Mouse (Mus musculus) heart, embryonic 15.5 days (tissue): ENCODE measurements around the gene Tm9sf3. TPM values are rescaled to one million over a fixed set of nuclear protein-coding genes. Genes with fewer than 3 reads are reported as not detected.
A peak's percentile ranks its signal among the peaks of the same experiment; 100 is the strongest.

Experiments used
- ATAC-seq: fragments of 200-750 bp; cut with Nextera tagmentation; replicated peaks from 2 replicates; pipeline ENCODE4 v1.8.0; 2017; ENCODE audit warnings: low read depth, moderate TSS enrichment; ENCODE audit not compliant: insufficient number of reproducible peaks, insufficient read depth, low FRiP score
- H3K27ac ChIP-seq: fragments of 300-500 bp; sonication (generic); 2 replicates; pipeline ENCODE4 v1.5.1; 2015; ENCODE audit warnings: mild to moderate bottlenecking, inconsistent platforms
- H3K27me3 ChIP-seq: fragments of 300-500 bp; sonication (generic); 2 replicates; pipeline ENCODE4 v1.6.1; 2015; ENCODE audit warnings: inconsistent platforms
- H3K36me3 ChIP-seq: fragments of 300-500 bp; sonication (generic); 2 replicates; pipeline ENCODE4 v1.6.1; 2015; ENCODE audit warnings: mild to moderate bottlenecking, inconsistent platforms
- H3K4me1 ChIP-seq: fragments of 300-500 bp; sonication (generic); replicated peaks from 2 replicates; pipeline ENCODE4 v1.6.1; 2015; ENCODE audit warnings: inconsistent platforms
- H3K4me2 ChIP-seq: fragments of 300-500 bp; sonication (generic); 2 replicates; pipeline ENCODE4 v1.6.1; 2015; ENCODE audit warnings: inconsistent platforms, mild to moderate bottlenecking, moderate library complexity
- H3K4me3 ChIP-seq: fragments of 300-500 bp; sonication (generic); 2 replicates; pipeline ENCODE4 v1.5.1; 2015; ENCODE audit warnings: mild to moderate bottlenecking, inconsistent platforms
- H3K9ac ChIP-seq: fragments of 300-500 bp; sonication (generic); 2 replicates; pipeline ENCODE4 v1.6.1; 2015; ENCODE audit warnings: mild to moderate bottlenecking, inconsistent platforms
- H3K9me3 ChIP-seq: fragments of 300-500 bp; sonication (generic); replicated peaks from 2 replicates; pipeline ENCODE4 v1.6.1; 2016; ENCODE audit warnings: inconsistent platforms
- WGBS: fragments of 180-500 bp; shearing (Covaris S2); methylation state at CpG from one replicate; pipeline ENCODE4 v1.1.7; 2015; ENCODE audit warnings: mixed read lengths; 5-methylcytosine and 5-hydroxymethylcytosine counted together
- polyA plus RNA-seq: library from polyadenylated mRNA; unstranded; fragments of >200 nt; fragmentation: Nextera tagmentation; extraction: Ambion mirVana; gene quantifications from 2 replicates; pipeline ENCODE4 v1.2.1, GENCODE M21; 2015

Gene Tm9sf3
- polyA plus RNA-seq, 1 experiment from 2014 or later = 85.1 TPM

- peaks cover 40% of the 10 kb centered on the region for H3K4me1 ChIP-seq
- H3K27ac ChIP-seq = no peak overlapping the region
- H3K27me3 ChIP-seq = no peaks in the 10 kb centered on the region
- 82% methylated on average over 3 of the region's 3 CpGs for WGBS
- no peaks in the 10 kb centered on the region for H3K9me3 ChIP-seq
- H3K9ac ChIP-seq = no peak overlapping the region
- no peak for ATAC-seq
- no peak overlapping the region for H3K4me3 ChIP-seq
- H3K4me2 ChIP-seq = no peak overlapping the region
- H3K36me3 ChIP-seq = no peaks in the 10 kb centered on the region
These were observed 3.1 kb downstream of the Tm9sf3 start for GRCm38 (mm10) chr19:41260736-41261135.

DNA sequence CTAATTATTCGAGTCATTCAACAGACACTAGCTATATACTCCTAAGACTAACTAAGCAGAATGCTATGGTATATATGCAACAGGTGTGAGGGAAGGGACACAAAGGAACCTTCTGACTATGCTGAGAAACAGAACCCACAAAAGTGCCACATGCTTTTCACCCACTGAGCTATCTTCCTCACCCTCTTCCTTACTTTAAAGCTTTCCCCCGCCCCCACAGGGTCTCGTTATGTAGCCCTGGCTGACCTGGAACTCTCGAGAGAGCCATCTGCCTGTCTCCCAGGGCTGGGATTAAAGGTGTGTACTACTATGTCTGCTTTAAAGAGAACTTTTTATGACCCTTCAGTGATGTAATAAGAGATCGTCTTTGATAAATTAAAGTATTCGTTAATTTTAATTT is 4.5 kb downstream of the Tm9sf3 start:
- no peaks in the 10 kb centered on the region for H3K9me3 ChIP-seq
- WGBS = 76% methylated on average over 6 of the region's 6 CpGs
- no peak overlapping the region for H3K27ac ChIP-seq
- H3K4me3 ChIP-seq = no peak overlapping the region
- no peak overlapping the region for H3K9ac ChIP-seq
- H3K4me1 ChIP-seq = peaks cover 36% of the 10 kb centered on the region
- H3K27me3 ChIP-seq = no peaks in the 10 kb centered on the region
- no peak for ATAC-seq
- no peak overlapping the region for H3K4me2 ChIP-seq
- no peaks in the 10 kb centered on the region for H3K36me3 ChIP-seq

- ATAC-seq = no peak
- Histone ChIP-seq H3K4me3 (no peak overlapping the region), H3K9ac (no peak overlapping the region), H3K27ac (no peak overlapping the region), H3K27me3 (no peaks in the 10 kb centered on the region), H3K4me1 (peaks cover 36% of the 10 kb centered on the region), H3K9me3 (no peaks in the 10 kb centered on the region), H3K4me2 (no peak overlapping the region), H3K36me3 (no peaks in the 10 kb centered on the region)
- WGBS = 38% methylated on average over 2 of the region's 2 CpGs
These were observed 5.1 kb downstream of the Tm9sf3 start for GRCm38 (mm10) chr19:41258707-41259106.

- WGBS = 64% methylated on average over 5 of the region's 5 CpGs
- no peak for ATAC-seq
- no peaks in the 10 kb centered on the region for H3K9me3 ChIP-seq
- no peaks in the 10 kb centered on the region for H3K36me3 ChIP-seq
- no peak overlapping the region for H3K27ac ChIP-seq
- no peak overlapping the region for H3K4me3 ChIP-seq
- H3K4me1 ChIP-seq = peaks cover 30% of the 10 kb centered on the region
- H3K4me2 ChIP-seq = no peak overlapping the region
- H3K9ac ChIP-seq = no peak overlapping the region
- no peaks in the 10 kb centered on the region for H3K27me3 ChIP-seq
These were observed 9.2 kb downstream of the Tm9sf3 start for GRCm38 (mm10) chr19:41254584-41254983.

DNA sequence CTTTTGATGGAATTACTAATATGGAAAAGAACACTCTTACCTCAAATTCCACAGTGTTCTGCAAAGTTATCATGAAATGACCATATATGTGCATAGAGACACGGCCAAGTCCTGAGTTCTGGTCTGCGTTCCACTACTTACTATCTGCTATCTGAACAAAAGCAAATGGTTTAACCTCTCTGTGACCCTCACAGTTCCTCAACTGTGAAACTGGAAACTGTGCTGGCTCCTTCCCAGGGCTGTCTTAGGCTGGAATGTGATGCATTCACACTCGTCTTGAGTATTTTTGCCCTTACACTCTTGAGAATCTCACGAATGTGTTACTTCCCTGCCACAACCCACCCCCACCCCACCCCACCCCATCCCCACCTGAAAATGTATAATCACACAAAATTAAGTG is 14.8 kb downstream of the Tm9sf3 start:
- H3K9ac ChIP-seq = no peak overlapping the region
- 0 out of 2 replicates have a peak, but pooled peaks have one; percentile 35 for ATAC-seq
- H3K9me3 ChIP-seq = no peaks in the 10 kb centered on the region
- no peaks in the 10 kb centered on the region for H3K27me3 ChIP-seq
- 17% methylated on average over 4 of the region's 4 CpGs for WGBS
- H3K4me3 ChIP-seq = no peak overlapping the region
- H3K36me3 ChIP-seq = peaks cover 27% of the 10 kb centered on the region
- H3K4me2 ChIP-seq = no peak overlapping the region
- peaks cover 34% of the 10 kb centered on the region for H3K4me1 ChIP-seq
- peak overlapping the region; percentile 65 for H3K27ac ChIP-seq

- Histone ChIP-seq H3K4me2 (no peak overlapping the region), H3K4me3 (no peak overlapping the region), H3K36me3 (peaks cover 27% of the 10 kb centered on the region), H3K9me3 (no peaks in the 10 kb centered on the region), H3K27me3 (no peaks in the 10 kb centered on the region), H3K4me1 (peaks cover 34% of the 10 kb centered on the region), H3K27ac (peak overlapping the region; percentile 65), H3K9ac (no peak overlapping the region)
- 80% methylated on average over 3 of the region's 3 CpGs for WGBS
- no peak for ATAC-seq
These were observed 15.5 kb downstream of the Tm9sf3 start for GRCm38 (mm10) chr19:41248271-41248670.

DNA sequence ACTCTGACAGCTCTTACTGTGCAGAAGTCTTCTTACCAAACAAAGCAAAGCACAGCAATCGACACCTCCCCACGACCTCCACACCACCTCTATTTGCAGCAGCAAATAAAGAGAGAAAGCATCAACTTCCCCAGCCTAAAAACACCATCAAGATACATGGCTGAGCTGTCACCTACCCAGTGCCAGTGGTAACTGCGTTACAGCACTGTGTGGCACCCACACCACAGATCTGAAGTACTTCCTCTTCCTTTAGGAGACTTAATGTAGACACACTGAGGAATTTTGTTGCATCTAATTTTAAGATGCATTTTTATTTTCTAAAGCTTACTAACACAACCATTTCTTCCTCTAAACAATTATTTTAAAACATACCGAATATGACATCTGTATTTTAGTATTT is 17.5 kb downstream of the Tm9sf3 start:
- ATAC-seq = no peak
- no peak overlapping the region for H3K9ac ChIP-seq
- H3K27me3 ChIP-seq = no peaks in the 10 kb centered on the region
- no peak overlapping the region for H3K4me2 ChIP-seq
- 53% methylated on average over 4 of the region's 4 CpGs for WGBS
- peaks cover 27% of the 10 kb centered on the region for H3K4me1 ChIP-seq
- no peak overlapping the region for H3K27ac ChIP-seq
- no peak overlapping the region for H3K4me3 ChIP-seq
- no peaks in the 10 kb centered on the region for H3K9me3 ChIP-seq
- H3K36me3 ChIP-seq = peaks cover 46% of the 10 kb centered on the region

DNA sequence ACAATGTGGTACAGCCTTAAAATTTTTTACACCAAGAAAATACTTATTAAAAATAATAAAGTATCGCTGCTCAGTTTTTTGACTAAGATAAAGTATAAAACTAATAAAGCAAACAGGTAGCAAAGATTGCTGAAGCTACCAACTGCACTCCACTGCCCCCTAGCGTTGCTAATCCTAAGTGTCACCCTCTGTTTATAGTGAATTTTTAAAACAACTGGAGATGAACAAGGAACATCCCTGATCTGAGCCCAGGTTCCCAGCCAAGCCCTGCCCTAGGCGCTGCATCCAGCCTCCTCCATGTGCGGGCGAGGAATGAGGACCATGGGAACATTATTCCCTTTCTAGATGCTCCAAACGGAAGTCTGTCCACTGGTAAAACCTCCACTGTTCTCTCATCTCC is 19.2 kb downstream of the Tm9sf3 start:
- Histone ChIP-seq H3K9ac (no peak overlapping the region), H3K4me1 (peaks cover 19% of the 10 kb centered on the region), H3K27me3 (no peaks in the 10 kb centered on the region), H3K4me3 (no peak overlapping the region), H3K9me3 (no peaks in the 10 kb centered on the region), H3K36me3 (peaks cover 58% of the 10 kb centered on the region), H3K4me2 (no peak overlapping the region), H3K27ac (no peak overlapping the region)
- ATAC-seq = no peak
- 70% methylated on average over 6 of the region's 6 CpGs for WGBS

DNA sequence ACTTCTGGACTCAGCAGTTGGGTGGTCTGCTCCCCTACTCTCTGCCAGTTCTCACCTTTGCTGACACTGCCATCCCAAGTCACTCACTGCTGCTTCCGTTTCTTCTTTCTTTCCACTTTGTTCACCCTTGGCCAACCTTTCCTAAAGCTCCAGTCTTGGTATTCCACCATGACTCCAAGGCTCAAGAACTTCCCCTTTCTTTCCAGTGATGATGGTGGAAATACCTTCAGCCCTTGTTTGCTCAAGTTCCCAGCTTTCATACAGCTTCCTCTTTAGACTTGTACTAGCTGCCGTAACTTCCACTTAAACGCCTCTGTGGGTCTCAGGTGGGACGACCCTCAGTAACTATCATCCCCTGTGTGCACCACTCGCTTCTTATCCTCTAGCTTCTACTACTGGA is 21.8 kb downstream of the Tm9sf3 start:
- peaks cover 67% of the 10 kb centered on the region for H3K36me3 ChIP-seq
- H3K4me2 ChIP-seq = no peak overlapping the region
- 0 out of 2 replicates have a peak, but pooled peaks cover 2% of the 10 kb centered on the region for H3K4me1 ChIP-seq
- WGBS = 95% methylated on average over 5 of the region's 5 CpGs
- H3K9ac ChIP-seq = no peak overlapping the region
- no peak overlapping the region for H3K27ac ChIP-seq
- ATAC-seq = no peak
- no peaks in the 10 kb centered on the region for H3K27me3 ChIP-seq
- no peaks in the 10 kb centered on the region for H3K9me3 ChIP-seq
- H3K4me3 ChIP-seq = no peak overlapping the region

DNA sequence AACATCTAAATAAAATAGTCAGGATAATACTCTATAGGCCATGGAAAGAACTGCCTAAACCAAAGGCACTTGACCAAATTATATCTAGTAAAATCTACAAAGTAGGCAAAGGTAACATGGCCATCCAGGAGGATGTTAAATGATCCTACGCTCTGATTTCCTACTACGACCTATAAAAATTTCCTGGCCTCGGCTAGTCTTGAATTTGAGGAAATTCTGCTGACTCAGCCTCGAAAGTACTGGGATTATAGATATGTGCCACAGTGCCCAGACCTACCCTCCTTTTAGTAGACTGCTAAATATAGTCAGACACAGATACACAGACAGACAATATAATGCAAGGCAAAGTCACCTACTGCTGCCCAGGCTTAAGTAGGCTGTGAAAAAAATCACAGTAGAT is 30.1 kb downstream of the Tm9sf3 start:
- 77% methylated on average over 4 of the region's 4 CpGs for WGBS
- no peaks in the 10 kb centered on the region for H3K4me1 ChIP-seq
- no peak overlapping the region for H3K4me2 ChIP-seq
- no peaks in the 10 kb centered on the region for H3K9me3 ChIP-seq
- H3K36me3 ChIP-seq = peaks cover 71% of the 10 kb centered on the region
- no peaks in the 10 kb centered on the region for H3K27me3 ChIP-seq
- H3K4me3 ChIP-seq = no peak overlapping the region
- ATAC-seq = no peak
- no peak overlapping the region for H3K27ac ChIP-seq
- H3K9ac ChIP-seq = no peak overlapping the region

DNA sequence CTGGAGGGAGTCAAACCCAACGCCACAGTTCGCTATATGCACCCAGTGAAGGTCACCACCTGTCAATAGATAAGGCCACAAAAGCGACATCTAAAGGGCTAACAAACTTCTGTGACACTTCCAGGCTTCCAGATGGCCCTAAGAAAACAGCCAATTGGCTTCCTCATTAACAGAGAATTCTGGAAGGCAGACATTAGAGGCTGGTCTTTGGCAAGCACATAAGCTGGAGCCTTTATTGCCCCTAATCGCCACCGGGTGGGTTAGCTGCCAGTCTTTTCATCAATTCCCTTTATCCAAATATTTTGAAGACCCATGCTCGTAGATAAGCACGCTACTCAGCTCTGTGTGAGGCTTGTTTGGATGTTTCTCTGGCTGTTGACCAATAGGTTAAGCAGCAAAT is 55.5 kb downstream of the Tm9sf3 start:
- 25% methylated on average over 7 of the region's 7 CpGs for WGBS
- Histone ChIP-seq H3K36me3 (peaks cover 17% of the 10 kb centered on the region), H3K27ac (no peak overlapping the region), H3K27me3 (peaks cover 47% of the 10 kb centered on the region), H3K9ac (no peak overlapping the region), H3K4me3 (no peak overlapping the region), H3K4me1 (peaks cover 16% of the 10 kb centered on the region), H3K4me2 (no peak overlapping the region), H3K9me3 (no peaks in the 10 kb centered on the region)
- no peak for ATAC-seq

DNA sequence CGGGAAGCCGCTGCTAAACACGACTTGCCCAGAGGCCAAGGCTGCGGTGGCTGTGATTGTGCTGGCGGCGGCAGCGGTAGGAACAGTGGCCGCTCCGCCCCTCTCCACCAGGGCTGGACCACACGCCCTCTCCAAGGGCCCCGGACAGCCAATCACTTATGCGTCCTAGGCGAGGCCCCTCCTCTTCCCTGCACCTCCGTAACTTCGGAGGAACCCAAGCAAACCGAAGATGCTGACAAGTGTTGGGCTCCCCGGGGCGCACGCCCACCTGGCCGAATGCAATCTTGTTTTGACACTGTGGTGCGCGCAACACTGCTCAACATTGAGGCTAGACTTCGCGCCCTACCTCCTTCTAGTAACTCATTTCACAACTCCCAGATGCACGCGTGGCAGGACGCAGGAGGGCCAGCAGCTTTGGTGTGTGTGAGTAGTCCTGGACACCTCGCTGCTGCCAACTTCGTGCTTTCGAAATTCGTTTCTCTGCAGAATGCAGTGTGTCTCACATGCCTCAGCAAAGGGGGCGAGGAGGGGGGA is 56.9 kb downstream of the Tm9sf3 start, which contains the start of gene Tll2:
Gene Tll2, minus strand, starts transcription at position 25 of the 534 bp plus-strand sequence.
- ATAC-seq = peak; percentile 92
- peak within 1 kb of the TSS; percentile 37 for H3K9ac ChIP-seq

More for the DNA sequence above, 56.9 kb downstream of the Tm9sf3 start, which contains the start of gene Tll2:
- WGBS = under 1% methylated on average over 32 of the region's 32 CpGs
- Histone ChIP-seq H3K27me3 (peaks cover 53% of the 10 kb centered on the region), H3K27ac (no peak within 1 kb of the TSS), H3K36me3 (peaks cover 9% of the 10 kb centered on the region), H3K4me1 (peaks cover 16% of the 10 kb centered on the region), H3K4me2 (peak within 1 kb of the TSS; percentile 92), H3K4me3 (peak within 1 kb of the TSS; percentile 52), H3K9me3 (no peaks in the 10 kb centered on the region)
